Mouse (Mus musculus) ES-CJ7 (cell line): ENCODE measurements at regions not wholly inside any gene's neighbourhood (a gene's known extent, or its start where the extent isn't known, plus 50 kb on each side); places are given as distances from the start of the nearest gene placed in this dataset.

Source experiments
- DNase-seq: peaks from one replicate; pipeline ENCODE4 v3.0.0; 2011; ENCODE audit warnings: low read depth, low spot score

DNA sequence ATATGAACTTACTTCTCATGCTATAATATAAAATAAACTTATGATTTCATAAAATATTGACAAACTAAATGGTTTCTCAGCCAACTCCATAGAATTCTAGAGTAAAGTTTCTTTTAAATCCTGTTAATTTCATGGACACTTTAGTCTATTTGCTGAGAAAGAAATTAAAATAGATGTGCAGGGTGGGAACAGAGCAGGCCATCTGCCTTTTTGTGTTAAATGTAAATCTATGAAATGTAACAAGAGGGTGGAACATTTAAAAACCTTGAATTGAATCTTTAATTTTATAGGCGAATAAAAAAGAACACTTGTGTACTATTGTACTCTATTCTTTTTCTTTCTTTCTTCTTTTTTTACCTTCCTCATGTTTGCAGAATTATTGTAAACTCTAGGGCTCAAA lies 1050.7 kb downstream of the Tbl1xr1 start:
- no peak for DNase-seq

- DNase-seq: no peak
Observed at GRCm38 (mm10) chr3:23135551-23135950, 1059.1 kb downstream of the Tbl1xr1 start.

DNA sequence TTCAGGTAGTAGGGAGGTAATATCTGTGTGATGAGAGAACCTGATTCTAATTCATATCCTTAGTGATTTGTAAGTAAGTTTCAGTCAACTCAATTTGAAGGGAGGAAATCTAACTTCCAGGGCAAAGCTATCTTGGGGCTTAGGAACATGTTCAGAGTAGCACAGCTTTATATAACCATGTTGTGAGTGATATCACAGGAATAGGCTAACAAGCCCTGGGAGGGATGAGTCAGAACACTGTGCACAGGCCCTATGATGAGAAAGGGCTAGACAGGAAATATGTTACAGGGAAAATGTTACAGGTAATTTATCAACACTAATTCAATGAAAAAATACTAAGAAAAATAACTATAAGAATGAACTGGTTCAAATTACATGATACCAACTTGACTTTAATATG lies 1062.5 kb downstream of the Tbl1xr1 start:
- no peak for DNase-seq

DNA sequence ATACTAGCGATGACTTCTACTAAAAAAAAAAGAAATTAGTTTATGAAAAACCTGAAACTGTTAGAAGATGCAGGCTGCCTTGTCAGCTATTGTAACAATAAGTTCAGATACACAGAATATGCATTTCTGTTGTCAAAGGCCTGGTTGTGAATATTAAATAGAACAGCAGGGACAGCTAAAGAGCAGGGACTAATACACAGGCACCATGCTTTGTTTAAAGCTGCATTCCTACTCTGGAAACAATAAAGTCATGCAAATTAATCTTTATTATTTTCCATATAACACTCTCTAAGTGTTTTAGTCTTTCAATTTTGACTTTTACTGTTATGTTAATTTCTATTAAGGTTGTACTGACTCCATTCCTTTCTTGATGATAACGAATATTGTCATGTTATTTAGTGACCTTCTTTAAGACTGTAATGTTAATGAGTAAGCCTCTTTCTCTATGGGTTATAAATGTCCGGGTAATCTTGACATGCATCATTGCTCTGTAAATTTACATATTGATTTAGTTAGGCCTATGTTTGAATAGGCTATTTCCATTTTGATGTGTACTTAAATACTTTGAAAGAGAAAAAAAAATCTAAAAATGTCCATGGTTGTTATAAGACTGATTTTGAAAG lies 1088.5 kb downstream of the Tbl1xr1 start:
- DNase-seq: no peak

GRCm38 (mm10) chr3:23183393-23183792 lies 1106.9 kb downstream of the Tbl1xr1 start:
- no peak for DNase-seq

GRCm38 (mm10) chr3:23188479-23188878 lies 1112.0 kb downstream of the Tbl1xr1 start:
- no peak for DNase-seq

DNA sequence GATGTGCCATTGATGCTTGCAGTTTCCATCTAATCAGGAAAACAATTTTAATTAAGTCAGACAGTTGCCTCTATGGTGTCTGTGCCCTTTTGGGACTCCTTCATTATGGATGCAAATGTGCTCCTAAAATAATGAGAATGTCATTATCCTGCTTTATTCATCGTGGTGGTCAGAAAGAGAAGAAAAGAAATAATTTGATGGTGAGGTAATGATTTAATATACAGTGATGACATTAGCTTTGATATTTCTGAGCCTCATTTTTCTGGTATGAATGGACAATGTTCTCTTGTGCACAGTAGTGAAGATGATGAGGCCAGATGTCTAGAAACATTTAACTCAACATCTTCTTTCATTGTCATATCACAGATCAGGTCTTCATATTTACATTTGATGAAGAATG lies 1123.6 kb downstream of the Tbl1xr1 start:
- no peak for DNase-seq

GRCm38 (mm10) chr3:23214427-23214826 lies 1138.0 kb downstream of the Tbl1xr1 start:
- DNase-seq: no peak

DNA sequence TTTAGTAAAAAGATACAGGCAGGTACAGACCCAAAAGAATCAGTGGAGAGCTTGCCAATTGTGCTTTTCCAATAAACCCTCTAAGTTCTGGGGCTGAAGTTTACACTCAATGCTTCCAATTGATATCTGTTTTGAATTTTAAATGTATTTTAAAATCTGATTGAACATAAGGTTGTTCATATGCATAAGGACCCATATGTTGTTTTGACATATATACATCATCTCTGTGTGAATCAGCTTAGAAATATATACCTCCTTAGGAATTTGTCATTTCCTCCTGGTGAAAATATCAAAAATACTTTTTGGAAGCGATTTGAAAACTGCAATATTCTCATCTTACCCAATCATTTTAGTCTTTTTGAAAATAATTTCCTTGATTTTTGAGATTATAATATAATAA lies 1140.3 kb downstream of the Tbl1xr1 start:
- no peak for DNase-seq

DNA sequence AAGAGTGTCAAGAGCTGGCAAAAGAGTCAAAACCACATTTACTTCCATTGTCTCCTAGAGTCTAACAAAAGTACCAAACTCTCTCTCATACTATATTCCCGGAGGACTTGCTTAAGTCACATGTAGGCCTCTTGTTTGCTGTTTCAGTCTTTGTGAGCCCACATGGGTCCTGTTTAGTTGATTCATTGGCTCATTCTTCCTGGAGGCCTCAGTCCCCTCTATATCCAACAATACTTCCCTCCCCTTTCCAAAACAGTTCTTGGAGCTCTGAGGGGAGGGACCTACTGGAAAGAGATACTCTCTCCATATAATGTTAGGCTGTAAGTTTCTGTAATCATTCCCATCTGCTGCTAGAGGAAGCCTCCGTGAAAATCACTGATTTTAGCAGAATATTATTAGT lies 1171.8 kb downstream of the Tbl1xr1 start:
- DNase-seq: no peak

DNA sequence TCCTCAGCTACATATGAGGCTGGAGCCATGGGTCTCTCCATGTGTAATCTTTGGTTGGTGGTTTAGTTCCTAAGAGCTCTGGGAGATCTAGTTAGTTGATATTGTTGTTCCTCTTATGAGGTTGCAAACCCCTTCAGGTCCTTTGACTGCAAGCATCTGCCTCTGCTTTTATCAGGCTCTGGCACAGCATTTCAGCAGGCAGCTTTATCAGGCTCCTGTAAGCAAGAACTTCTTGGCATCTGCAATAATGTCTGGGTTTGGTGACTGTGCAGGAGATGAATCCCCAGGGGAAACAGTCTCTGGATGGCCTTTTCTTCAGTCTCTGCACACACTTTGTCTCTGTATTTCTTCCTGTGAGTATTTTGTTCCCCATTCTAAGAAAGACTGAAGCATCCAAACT lies 1175.7 kb downstream of the Tbl1xr1 start:
- DNase-seq: no peak

DNA sequence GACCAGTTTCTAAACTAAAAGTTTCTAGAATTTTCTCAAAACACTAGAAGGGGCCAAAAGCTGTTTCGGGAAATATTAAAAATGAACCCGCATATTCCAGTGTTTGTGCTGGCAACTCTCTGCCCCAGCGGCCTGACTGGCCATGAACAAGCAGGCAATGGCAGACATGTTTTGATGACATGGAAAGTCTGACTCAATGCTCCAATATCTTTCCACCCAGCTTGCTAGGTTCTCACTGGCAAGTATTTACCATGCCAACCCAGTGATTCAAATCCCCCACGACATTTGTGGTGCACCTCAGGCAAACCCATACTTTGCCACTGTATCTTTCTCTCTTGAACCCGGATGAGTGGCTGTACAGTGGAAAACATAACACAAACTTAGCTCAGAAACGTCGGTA lies 1222.4 kb downstream of the Tbl1xr1 start:
- no peak for DNase-seq

DNA sequence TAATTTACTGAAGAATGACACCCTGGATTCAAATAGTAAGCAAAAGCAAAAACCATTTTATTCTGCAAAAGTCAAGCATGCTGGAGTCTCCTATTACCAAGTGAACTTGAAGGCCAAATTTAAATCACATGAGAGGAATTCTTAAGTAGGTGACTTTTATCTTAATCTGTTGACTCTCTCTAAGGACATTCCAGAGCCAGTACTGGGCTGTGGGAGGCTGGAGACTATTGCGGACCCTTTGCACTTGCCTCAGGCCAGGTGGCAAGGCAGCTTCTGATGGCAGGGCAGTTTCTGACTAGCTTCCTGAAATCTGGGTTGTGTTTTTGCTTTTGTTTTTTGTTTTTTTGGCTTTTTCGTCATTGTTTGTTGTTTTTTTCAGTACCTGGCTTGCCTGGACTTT lies 1257.8 kb downstream of the Tbl1xr1 start:
- DNase-seq: no peak

GRCm38 (mm10) chr3:23334958-23335357 lies 1258.5 kb downstream of the Tbl1xr1 start:
- no peak for DNase-seq

- no peak for DNase-seq
Observed at GRCm38 (mm10) chr3:23374341-23374740, 1297.9 kb downstream of the Tbl1xr1 start.

DNA sequence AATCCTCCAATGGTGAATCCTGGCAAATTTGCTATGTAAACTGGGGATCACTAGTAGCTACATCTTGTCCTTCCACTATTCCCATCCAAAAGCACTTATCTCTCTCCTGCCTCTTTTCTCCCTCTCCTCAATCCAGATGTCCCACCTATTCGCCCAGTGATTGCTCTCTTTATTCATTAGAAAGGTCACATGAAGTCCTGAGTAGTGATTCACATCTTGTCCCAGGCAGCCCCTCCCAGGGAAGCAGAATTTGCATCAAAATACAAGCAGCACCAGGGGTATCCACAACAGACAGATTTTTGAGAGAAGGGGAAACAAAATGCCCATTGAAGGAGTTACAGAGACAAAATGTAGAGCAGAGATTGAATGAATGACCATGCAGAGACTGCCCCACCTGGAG lies 1328.4 kb downstream of the Tbl1xr1 start:
- DNase-seq: peak; percentile 83

DNA sequence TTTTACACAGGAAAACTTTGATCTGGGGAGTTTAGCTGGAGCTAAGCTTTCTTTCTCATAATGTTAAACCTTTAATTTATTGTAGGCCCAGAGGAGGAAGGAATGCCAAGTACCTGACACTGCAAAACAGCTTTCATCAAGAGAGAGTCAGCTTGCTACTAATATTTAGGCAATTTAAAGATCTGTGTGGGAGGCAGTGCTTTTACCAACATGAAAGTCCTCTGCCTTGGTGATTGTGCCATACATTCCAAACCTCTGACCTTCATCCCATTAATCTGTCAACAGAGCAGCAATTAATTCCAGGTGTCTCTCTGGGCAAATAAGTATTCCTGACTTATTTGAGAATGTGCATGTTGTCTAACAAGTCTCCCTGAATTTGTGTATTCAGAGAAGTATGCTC lies 1333.0 kb downstream of the Tbl1xr1 start:
- no peak for DNase-seq

DNA sequence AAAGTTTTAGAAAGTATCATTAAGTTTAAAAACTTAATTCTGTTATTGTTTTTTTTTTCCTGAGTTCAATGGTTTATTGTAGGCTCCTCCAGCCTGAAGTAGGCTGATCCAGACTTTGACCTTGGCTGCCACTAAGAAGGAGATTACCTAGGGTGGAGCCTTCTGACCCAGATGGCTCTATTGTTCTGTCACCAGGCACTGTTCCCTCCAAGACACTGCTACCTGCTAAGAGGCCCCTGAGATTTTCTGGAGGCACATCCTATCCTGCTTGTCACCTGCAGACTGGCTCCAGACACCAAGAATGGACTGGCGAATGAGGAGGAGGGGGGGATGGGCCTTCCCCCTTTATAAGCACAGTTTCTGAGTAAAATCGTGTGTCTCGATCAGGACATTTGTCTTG lies 1350.5 kb downstream of the Tbl1xr1 start:
- DNase-seq: peak; percentile 88

DNA sequence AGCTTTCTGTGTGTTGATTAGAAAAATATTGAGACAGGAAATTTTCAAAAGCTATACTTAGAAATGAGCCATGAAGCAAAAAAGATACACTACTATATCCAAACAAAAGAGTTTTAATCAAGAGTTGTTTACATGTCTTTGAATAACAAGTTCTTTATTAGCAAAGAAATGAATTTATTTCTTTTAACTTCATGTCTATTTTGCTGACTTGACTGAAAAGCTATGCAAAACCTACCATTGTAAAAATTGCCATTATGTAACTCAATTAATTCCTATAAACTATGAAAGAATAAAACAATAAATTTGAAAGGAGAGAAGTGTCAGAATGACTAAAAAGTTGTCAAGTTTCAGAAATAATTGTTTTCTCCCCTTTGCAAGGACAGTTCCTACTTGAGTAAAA lies 1358.6 kb downstream of the Tbl1xr1 start:
- DNase-seq: no peak

DNA sequence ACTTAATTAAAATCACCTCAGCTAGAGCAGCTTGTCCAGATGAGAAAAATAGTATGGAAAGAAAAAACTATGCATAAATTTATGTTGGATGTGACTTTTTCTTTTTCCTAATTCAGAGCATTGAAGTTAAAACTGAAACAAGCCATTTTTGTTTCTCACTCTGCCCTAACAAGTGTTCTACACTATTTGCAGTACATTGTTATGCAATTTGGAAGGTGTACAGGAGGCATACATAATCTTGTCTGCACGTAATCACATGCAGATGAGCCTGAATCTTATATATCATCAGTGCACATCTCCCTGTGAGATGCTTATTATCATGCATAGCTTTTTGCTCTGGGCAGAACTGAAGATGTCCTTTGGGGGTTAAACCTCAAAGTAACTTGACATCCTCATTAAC lies 1381.3 kb downstream of the Tbl1xr1 start:
- peak; percentile 6 for DNase-seq

DNA sequence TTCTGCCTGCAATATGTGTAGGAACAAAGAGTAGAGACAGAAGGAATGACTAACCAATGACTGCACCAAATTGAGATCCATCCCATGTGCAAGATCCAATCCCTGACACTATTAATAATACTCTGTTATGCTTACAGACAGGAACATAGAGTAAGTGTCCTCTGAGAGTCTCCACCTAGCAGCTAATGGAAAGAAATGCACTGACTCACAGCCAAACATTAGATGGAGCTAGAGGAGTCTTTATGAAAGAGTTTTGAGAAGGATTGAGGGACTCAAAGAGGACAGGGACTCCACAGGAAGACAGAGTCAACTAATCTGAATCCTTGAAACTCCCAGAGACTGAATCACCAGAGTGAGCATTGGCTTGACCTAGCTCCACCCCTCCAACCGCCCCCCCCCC lies 1423.4 kb downstream of the Tbl1xr1 start:
- no peak for DNase-seq

DNA sequence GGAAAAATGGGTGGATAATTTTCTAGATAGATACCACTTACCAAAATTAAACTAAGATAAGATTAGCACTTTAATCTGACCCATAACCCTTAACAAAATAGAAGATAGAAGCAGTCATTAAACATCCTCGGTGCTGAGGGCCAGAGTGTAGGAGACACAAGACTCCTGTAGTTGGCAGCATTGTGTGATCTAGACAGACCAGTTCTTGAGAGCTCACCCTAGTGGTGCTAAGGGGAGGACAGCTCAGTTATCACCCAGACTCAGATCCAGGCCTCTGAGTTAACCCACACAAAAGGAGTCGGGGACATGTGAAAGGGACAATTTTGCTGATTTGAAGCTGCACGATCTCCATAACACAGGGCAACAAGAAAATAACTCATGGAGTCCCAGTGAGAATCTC lies 1471.1 kb downstream of the Tbl1xr1 start:
- DNase-seq: peak; percentile 67

DNA sequence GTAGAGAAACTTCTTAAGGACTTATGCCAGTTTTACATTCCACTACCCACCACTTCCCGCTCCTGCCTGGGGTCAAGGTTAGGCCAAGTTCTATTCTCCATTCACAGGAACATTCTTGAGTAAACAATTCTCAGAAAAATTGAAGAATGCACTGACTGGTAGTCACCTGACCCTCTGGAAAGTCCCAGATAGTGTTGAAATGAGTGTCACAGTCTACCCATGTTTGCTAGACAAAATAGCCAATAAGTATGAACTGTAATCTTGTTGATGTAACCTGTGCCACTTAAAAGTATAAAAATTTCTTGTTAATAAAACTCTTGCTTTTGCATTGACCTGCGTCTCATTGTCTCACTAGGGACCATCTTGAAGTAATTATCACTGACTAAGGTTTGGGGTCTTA lies 1487.9 kb downstream of the Tbl1xr1 start:
- DNase-seq: no peak

DNA sequence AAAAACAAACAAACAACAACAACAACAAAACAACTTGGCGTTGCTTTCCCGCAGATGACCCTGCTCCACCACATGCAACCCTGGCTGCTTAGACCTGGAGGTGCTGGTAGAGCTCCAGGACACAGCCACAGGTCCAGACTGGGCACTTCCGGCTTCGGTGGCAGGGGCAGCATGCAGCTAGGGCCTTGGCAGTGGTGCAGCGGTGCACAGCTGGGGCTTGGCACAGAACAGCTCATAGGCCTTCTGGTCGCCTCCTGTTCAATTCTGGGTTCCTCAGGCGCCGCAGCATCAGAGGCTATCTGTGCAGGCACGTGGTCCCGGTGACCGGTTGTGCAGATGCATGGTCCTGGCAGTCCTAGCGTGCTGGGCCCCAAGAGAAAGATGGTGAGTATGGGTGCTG lies 1492.4 kb downstream of the Tbl1xr1 start:
- no peak for DNase-seq
